Mouse (Mus musculus): Measurements from ENCODE around the gene Ifnab. TPM values are rescaled to one million over a fixed set of nuclear protein-coding genes. Genes with fewer than 3 reads are reported as not detected.

The Ifnab gene
- total and polyA plus RNA-seq, 3 experiments = not detected

DNA sequence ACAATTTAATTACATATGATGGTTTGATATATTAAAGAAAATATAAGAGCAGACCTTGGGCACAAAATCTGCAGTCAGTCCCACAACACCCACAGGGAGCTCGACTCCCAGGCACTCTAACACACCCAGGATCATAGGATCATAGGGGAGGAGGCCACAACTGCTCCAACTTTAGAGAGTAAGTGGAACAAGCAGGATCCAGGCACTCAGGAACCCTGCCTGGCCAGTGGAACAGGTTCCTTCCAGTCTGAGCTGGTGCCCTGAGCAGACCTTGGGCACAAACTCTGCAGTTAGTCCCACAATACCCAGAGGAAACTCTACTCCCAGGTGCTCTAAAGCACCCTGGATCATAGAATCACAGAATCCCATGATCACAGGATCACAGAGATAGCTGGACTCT, 35.7 kb downstream of the Ifnab start:
- intact Hi-C loops (cut with DNase I) = no loop called here
- WGBS = 15% methylated on average over 1 of the region's 1 CpGs
- no peaks in the 10 kb centered on the region for H3K36me3 ChIP-seq (ENCODE audit: control insufficient read depth, insufficient read depth, low read length)
- no peak for DNase-seq
- TF ChIP-seq CTCF (IDR thresholded peaks at IDR 0.05) (no peak), POLR2A (IDR thresholded peaks at IDR 0.05; ENCODE audit: insufficient read depth, low read depth, low read length) (no peak), EP300 (IDR thresholded peaks at IDR 0.05; ENCODE audit: insufficient read depth, low read depth, low read length) (no peak)
- H3K4me3 ChIP-seq = no peak overlapping the region
- no peaks in the 10 kb centered on the region; the same call in 1 of the 2 replicates for H3K27me3 ChIP-seq (ENCODE audit: control insufficient read depth, insufficient read depth, low read length)
- H3K79me2 ChIP-seq (replicated peaks; ENCODE audit: control insufficient read depth, insufficient read depth, low read length) = no peaks in the 10 kb centered on the region
- no peak overlapping the region for H3K9ac ChIP-seq (ENCODE audit: low read depth, low read length)
- H3K4me1 ChIP-seq (ENCODE audit: control insufficient read depth, insufficient read depth, low read length) = no peaks in the 10 kb centered on the region
- H3K27ac ChIP-seq = no peak overlapping the region

DNA sequence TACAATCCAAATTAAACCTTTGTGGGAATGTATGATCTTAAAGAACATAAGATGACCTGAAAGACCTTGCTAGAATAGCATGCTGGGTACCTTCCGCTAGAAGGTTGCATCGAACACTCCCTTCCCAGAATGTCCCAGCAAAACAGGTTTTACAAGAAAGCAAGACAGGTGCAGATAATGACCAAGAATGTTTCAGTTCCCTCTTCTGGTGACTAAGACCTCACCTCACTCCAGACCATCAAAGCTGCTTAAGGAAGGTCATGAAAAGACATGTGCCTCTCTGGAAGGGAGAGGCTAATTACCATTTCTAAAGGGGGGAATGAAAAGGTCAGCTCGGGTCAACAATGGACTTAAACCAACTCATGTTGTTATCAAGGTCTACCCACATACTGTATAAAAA, 37.5 kb downstream of the Ifnab start:
- H3K27me3 ChIP-seq (ENCODE audit: control insufficient read depth, insufficient read depth, low read length) = no peaks in the 10 kb centered on the region; the same call in 1 of the 2 replicates
- WGBS = 85% methylated on average over 3 of the region's 3 CpGs
- DNase-seq = no peak
- H3K4me1 ChIP-seq (ENCODE audit: control insufficient read depth, insufficient read depth, low read length) = no peaks in the 10 kb centered on the region
- no peak overlapping the region for H3K27ac ChIP-seq
- no peak overlapping the region for H3K9ac ChIP-seq (ENCODE audit: low read depth, low read length)
- H3K36me3 ChIP-seq (ENCODE audit: control insufficient read depth, insufficient read depth, low read length) = no peaks in the 10 kb centered on the region
- no peaks in the 10 kb centered on the region for H3K79me2 ChIP-seq (replicated peaks; ENCODE audit: control insufficient read depth, insufficient read depth, low read length)
- no peak overlapping the region for H3K4me3 ChIP-seq
- TF ChIP-seq POLR2A (IDR thresholded peaks at IDR 0.05; ENCODE audit: insufficient read depth, low read depth, low read length) (no peak), CTCF (IDR thresholded peaks at IDR 0.05) (no peak), EP300 (IDR thresholded peaks at IDR 0.05; ENCODE audit: insufficient read depth, low read depth, low read length) (no peak)
- intact Hi-C loops (cut with DNase I) = no loop called here

DNA sequence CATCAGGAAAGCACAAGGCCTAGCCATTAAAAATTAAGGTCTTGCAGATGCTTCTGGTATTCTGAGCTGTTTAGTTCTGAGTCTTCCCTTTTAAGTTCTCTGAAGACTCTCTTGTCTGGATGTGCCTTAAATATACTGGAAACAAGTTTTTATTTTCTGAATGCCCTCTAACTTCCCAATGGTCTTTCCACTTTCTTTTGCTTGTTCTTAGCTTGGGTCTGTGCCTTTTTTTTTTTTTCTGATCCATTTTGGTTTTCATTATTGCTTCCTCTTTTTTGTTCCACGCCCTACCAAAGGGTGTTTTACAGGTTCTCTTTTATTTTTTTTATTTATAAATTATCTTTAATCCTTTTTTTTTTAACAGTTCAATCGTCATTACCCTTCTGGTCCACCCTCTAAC, 46.8 kb downstream of the Ifnab start, which contains the start of gene Ifna13:
Gene Ifna13, minus strand, starts transcription at position 101 of the 400 bp plus-strand sequence.
- no peaks in the 10 kb centered on the region for H3K36me3 ChIP-seq (ENCODE audit: control insufficient read depth, insufficient read depth, low read length)
- no peak within 1 kb of the TSS for H3K27ac ChIP-seq
- DNase-seq = no peak
- TF ChIP-seq EP300 (IDR thresholded peaks at IDR 0.05; ENCODE audit: insufficient read depth, low read depth, low read length) (no peak), POLR2A (IDR thresholded peaks at IDR 0.05; ENCODE audit: insufficient read depth, low read depth, low read length) (no peak), CTCF (IDR thresholded peaks at IDR 0.05) (no peak)
- WGBS = 56% methylated on average over 2 of the region's 2 CpGs
- H3K27me3 ChIP-seq (ENCODE audit: control insufficient read depth, insufficient read depth, low read length) = no peaks in the 10 kb centered on the region
- H3K9ac ChIP-seq (ENCODE audit: low read depth, low read length) = no peak within 1 kb of the TSS
- intact Hi-C loops (cut with DNase I) = no loop called here
- H3K4me3 ChIP-seq = no peak within 1 kb of the TSS
- H3K79me2 ChIP-seq (replicated peaks; ENCODE audit: control insufficient read depth, insufficient read depth, low read length) = no peaks in the 10 kb centered on the region
- no peaks in the 10 kb centered on the region for H3K4me1 ChIP-seq (ENCODE audit: control insufficient read depth, insufficient read depth, low read length)

DNA sequence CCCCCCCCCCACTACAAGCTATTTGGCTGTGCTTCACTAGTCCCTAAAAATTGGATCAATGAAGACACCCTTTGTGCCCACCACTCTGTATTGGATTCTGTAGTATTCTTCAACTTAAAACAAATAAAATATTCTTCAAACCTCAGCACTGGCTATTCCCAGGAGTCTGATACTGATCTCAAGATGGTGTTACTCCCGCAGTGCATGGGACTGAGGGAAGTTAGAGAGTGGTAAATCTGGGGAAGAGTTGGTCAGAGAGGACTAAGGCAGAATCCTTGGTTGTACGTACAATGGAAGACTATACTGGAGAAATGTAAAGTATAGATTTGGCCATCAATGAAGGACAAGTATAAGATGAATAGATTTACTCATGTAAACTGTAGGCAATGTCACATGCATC, 48.6 kb downstream of the Ifnab start:
- intact Hi-C loops (cut with DNase I) = no loop called here
- Histone ChIP-seq H3K4me1 (ENCODE audit: control insufficient read depth, insufficient read depth, low read length) (no peaks in the 10 kb centered on the region), H3K9ac (ENCODE audit: low read depth, low read length) (no peak overlapping the region), H3K79me2 (replicated peaks; ENCODE audit: control insufficient read depth, insufficient read depth, low read length) (no peaks in the 10 kb centered on the region), H3K27me3 (ENCODE audit: control insufficient read depth, insufficient read depth, low read length) (no peaks in the 10 kb centered on the region), H3K27ac (no peak overlapping the region), H3K4me3 (no peak overlapping the region), H3K36me3 (ENCODE audit: control insufficient read depth, insufficient read depth, low read length) (no peaks in the 10 kb centered on the region)
- 27% methylated on average over 2 of the region's 2 CpGs for WGBS
- no peak for TF ChIP-seq EP300 (IDR thresholded peaks at IDR 0.05; ENCODE audit: insufficient read depth, low read depth, low read length)
- TF ChIP-seq CTCF (IDR thresholded peaks at IDR 0.05) = no peak
- no peak for TF ChIP-seq POLR2A (IDR thresholded peaks at IDR 0.05; ENCODE audit: insufficient read depth, low read depth, low read length)
- no peak for DNase-seq

DNA sequence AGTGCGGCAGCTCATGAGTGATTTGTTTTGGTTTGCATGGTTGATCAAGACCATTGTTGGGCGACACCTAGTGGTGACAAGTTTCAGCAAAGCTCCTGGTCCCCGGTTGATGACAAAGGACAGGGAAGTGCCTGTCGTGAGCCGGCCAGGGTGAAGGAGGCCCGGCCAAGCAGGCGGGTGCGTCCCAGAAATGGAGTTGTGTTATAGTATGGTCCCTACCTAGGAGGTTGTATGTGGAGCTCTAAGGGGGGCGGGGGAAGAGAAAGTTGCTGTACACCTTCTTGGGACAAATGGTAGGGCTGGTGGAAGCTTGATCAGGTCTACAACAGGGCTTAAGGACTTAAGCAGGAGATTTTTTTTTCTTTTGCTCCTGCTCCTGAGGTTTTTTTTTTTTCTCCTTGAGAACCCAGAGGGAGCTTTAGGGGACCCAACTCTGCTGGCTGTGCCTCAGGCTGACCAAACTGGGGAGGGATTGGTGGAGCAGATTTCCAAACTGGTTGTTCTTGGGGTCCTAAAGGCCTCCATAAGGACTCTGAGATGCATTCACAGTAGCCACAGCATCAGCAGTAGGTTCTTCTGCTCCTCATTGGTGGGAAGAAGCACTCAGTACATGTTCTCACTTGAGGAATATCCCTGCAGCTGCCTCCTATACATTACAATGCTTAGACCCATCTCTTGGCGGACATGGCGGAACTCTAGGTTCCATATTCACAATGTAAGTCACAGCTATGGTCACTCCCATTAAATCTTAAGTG, 49.9 kb downstream of the Ifnab start:
- H3K9ac ChIP-seq (ENCODE audit: low read depth, low read length) = peak overlapping the region; percentile 72
- 8% methylated on average over 11 of the region's 11 CpGs for WGBS

DNA sequence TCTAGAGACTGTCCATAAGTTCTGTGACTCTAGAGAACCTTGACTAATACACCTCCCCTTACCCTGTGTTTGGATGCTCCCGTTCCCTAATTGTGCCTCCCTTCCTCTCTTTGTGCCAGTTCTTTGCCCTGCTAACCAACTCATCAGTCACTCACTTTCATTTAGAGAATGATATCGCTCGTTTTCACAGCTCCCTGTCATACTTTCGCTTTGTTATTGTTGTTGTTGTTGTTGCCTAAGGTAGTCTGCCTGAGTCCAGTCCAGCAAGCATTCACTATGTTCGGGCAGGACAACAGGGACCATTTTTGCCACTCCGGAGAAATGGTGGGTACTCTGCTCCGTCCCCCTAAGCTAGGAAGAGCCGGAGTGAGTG, 50.5 kb downstream of the Ifnab start:
- Histone ChIP-seq H3K36me3 (ENCODE audit: control insufficient read depth, insufficient read depth, low read length) (no peaks in the 10 kb centered on the region), H3K79me2 (replicated peaks; ENCODE audit: control insufficient read depth, insufficient read depth, low read length) (no peaks in the 10 kb centered on the region), H3K4me3 (peak overlapping the region; percentile 57), H3K27ac (no peak overlapping the region), H3K4me1 (ENCODE audit: control insufficient read depth, insufficient read depth, low read length) (no peaks in the 10 kb centered on the region), H3K27me3 (ENCODE audit: control insufficient read depth, insufficient read depth, low read length) (no peaks in the 10 kb centered on the region), H3K9ac (ENCODE audit: low read depth, low read length) (peak overlapping the region; percentile 72)
- no peak for DNase-seq
- 20% methylated on average over 8 of the region's 8 CpGs for WGBS
- intact Hi-C loops (cut with DNase I) = loop anchor here (2.0 kb wide), 1 partner anchor 90 kb away; no protein-coding TSS in a partner anchor
- no peak for TF ChIP-seq CTCF (IDR thresholded peaks at IDR 0.05)
- no peak for TF ChIP-seq EP300 (IDR thresholded peaks at IDR 0.05; ENCODE audit: insufficient read depth, low read depth, low read length)
- TF ChIP-seq POLR2A (IDR thresholded peaks at IDR 0.05; ENCODE audit: insufficient read depth, low read depth, low read length) = no peak

More for the DNA sequence above, 49.9 kb downstream of the Ifnab start:
- Histone ChIP-seq H3K27me3 (ENCODE audit: control insufficient read depth, insufficient read depth, low read length) (no peaks in the 10 kb centered on the region), H3K4me3 (peak overlapping the region; percentile 57), H3K27ac (no peak overlapping the region), H3K4me1 (ENCODE audit: control insufficient read depth, insufficient read depth, low read length) (no peaks in the 10 kb centered on the region), H3K36me3 (ENCODE audit: control insufficient read depth, insufficient read depth, low read length) (no peaks in the 10 kb centered on the region), H3K79me2 (replicated peaks; ENCODE audit: control insufficient read depth, insufficient read depth, low read length) (no peaks in the 10 kb centered on the region)
- peak; percentile 89 for TF ChIP-seq CTCF (IDR thresholded peaks at IDR 0.05)
- peak; percentile 83 for TF ChIP-seq EP300 (IDR thresholded peaks at IDR 0.05; ENCODE audit: insufficient read depth, low read depth, low read length)
- TF ChIP-seq POLR2A (IDR thresholded peaks at IDR 0.05; ENCODE audit: insufficient read depth, low read depth, low read length) = no peak
- peak; percentile 88 to 93 for DNase-seq
- intact Hi-C loops (cut with DNase I) = loop anchor here (2.0 kb wide), 1 partner anchor 90 kb away; no protein-coding TSS in a partner anchor

Other genes with a start within 250 kb of the Ifnab start
Only the 30 nearest of the 32 such genes appear.
- gene Ifna15, start 133.1 kb downstream of the Ifnab start, total RNA-seq (2021) = not detected
- not detected in 2 replicates for gene Ifna15, start 133.1 kb downstream of the Ifnab start, polyA plus RNA-seq (2012; rRNA removed)
- not detected for gene Ifna14, start 119.6 kb downstream of the Ifnab start, total RNA-seq (2021)
- gene Ifna14, start 119.6 kb downstream of the Ifnab start, polyA plus RNA-seq (2012; rRNA removed) = not detected in 2 replicates
- gene Ifna9, start 99.0 kb downstream of the Ifnab start, total RNA-seq (2021) = not detected
- gene Ifna9, start 99.0 kb downstream of the Ifnab start, polyA plus RNA-seq (2012; rRNA removed) = not detected in 2 replicates
- not detected for gene Ifna12, start 88.0 kb downstream of the Ifnab start, total RNA-seq (2021)
- gene Ifna12, start 88.0 kb downstream of the Ifnab start, polyA plus RNA-seq (2012; rRNA removed) = not detected in 2 replicates
- not detected for gene C87499, start 56.9 kb downstream of the Ifnab start, total RNA-seq (2021)
- not detected in 2 replicates for gene C87499, start 56.9 kb downstream of the Ifnab start, polyA plus RNA-seq (2012; rRNA removed)
- gene Ifna13, start 46.9 kb downstream of the Ifnab start, total RNA-seq (2021) = not detected
- gene Ifna13, start 46.9 kb downstream of the Ifnab start, polyA plus RNA-seq (2012; rRNA removed) = not detected in 2 replicates
- gene Ifna16, start 14.4 kb downstream of the Ifnab start, total RNA-seq (2021) = not detected
- not detected in 2 replicates for gene Ifna16, start 14.4 kb downstream of the Ifnab start, polyA plus RNA-seq (2012; rRNA removed)
- not detected for gene Ifna2, start 7.4 kb downstream of the Ifnab start, total RNA-seq (2021)
- gene Ifna2, start 7.4 kb downstream of the Ifnab start, polyA plus RNA-seq (2012; rRNA removed) = not detected in 2 replicates
- under 1 TPM in 1 of 2 experiments, not detected in 1; 0.36 TPM for gene Gm26566, start 30.4 kb upstream of the Ifnab start, total RNA-seq (2021)
- gene Gm26566, start 30.4 kb upstream of the Ifnab start, polyA plus RNA-seq (2012; rRNA removed) = 0.20 TPM in 1 of 2 replicates, not detected in the other
- 10 to 100 TPM; 71.0 to 71.1 TPM for gene Klhl9, start 31.1 kb upstream of the Ifnab start, total RNA-seq (2021)
- 11.8 and 26.1 TPM in 2 replicates for gene Klhl9, start 31.1 kb upstream of the Ifnab start, polyA plus RNA-seq (2012; rRNA removed)
- gene Gm13271, start 63.5 kb upstream of the Ifnab start, total RNA-seq (2021) = not detected
- not detected in 2 replicates for gene Gm13271, start 63.5 kb upstream of the Ifnab start, polyA plus RNA-seq (2012; rRNA removed)
- gene Gm13283, start 68.8 kb upstream of the Ifnab start, total RNA-seq (2021) = not detected
- not detected in 2 replicates for gene Gm13283, start 68.8 kb upstream of the Ifnab start, polyA plus RNA-seq (2012; rRNA removed)
- not detected for gene Gm13290, start 82.5 kb upstream of the Ifnab start, total RNA-seq (2021)
- not detected in 2 replicates for gene Gm13290, start 82.5 kb upstream of the Ifnab start, polyA plus RNA-seq (2012; rRNA removed)
- gene Gm13289, start 85.6 kb upstream of the Ifnab start, total RNA-seq (2021) = not detected
- gene Gm13289, start 85.6 kb upstream of the Ifnab start, polyA plus RNA-seq (2012; rRNA removed) = not detected in 2 replicates
- gene Gm13272, start 88.5 kb upstream of the Ifnab start, total RNA-seq (2021) = not detected
- not detected in 2 replicates for gene Gm13272, start 88.5 kb upstream of the Ifnab start, polyA plus RNA-seq (2012; rRNA removed)
- not detected for gene Ifnz, start 90.8 kb upstream of the Ifnab start, total RNA-seq (2021)
- not detected in 2 replicates for gene Ifnz, start 90.8 kb upstream of the Ifnab start, polyA plus RNA-seq (2012; rRNA removed)
- not detected for gene Gm13276, start 94.3 kb upstream of the Ifnab start, total RNA-seq (2021)
- not detected in 2 replicates for gene Gm13276, start 94.3 kb upstream of the Ifnab start, polyA plus RNA-seq (2012; rRNA removed)
- not detected for gene Gm13277, start 97.3 kb upstream of the Ifnab start, total RNA-seq (2021)
- not detected in 2 replicates for gene Gm13277, start 97.3 kb upstream of the Ifnab start, polyA plus RNA-seq (2012; rRNA removed)
- gene Gm13278, start 100.2 kb upstream of the Ifnab start, total RNA-seq (2021) = not detected
- gene Gm13278, start 100.2 kb upstream of the Ifnab start, polyA plus RNA-seq (2012; rRNA removed) = not detected in 2 replicates
- not detected for gene Gm13275, start 103.1 kb upstream of the Ifnab start, total RNA-seq (2021)
- not detected in 2 replicates for gene Gm13275, start 103.1 kb upstream of the Ifnab start, polyA plus RNA-seq (2012; rRNA removed)
- not detected for gene Gm13279, start 106.0 kb upstream of the Ifnab start, total RNA-seq (2021)
- gene Gm13279, start 106.0 kb upstream of the Ifnab start, polyA plus RNA-seq (2012; rRNA removed) = not detected in 2 replicates
- not detected for gene Gm13285, start 108.3 kb upstream of the Ifnab start, total RNA-seq (2021)
- gene Gm13285, start 108.3 kb upstream of the Ifnab start, polyA plus RNA-seq (2012; rRNA removed) = not detected in 2 replicates
- gene Gm13287, start 111.9 kb upstream of the Ifnab start, total RNA-seq (2021) = not detected
- gene Gm13287, start 111.9 kb upstream of the Ifnab start, polyA plus RNA-seq (2012; rRNA removed) = not detected in 2 replicates
- not detected for gene Gm13288, start 114.2 kb upstream of the Ifnab start, total RNA-seq (2021)
- not detected in 2 replicates for gene Gm13288, start 114.2 kb upstream of the Ifnab start, polyA plus RNA-seq (2012; rRNA removed)
- not detected for gene Ifna7, start 124.9 kb upstream of the Ifnab start, total RNA-seq (2021)
- not detected in 2 replicates for gene Ifna7, start 124.9 kb upstream of the Ifnab start, polyA plus RNA-seq (2012; rRNA removed)
- gene Ifna11, start 128.6 kb upstream of the Ifnab start, total RNA-seq (2021) = not detected
- gene Ifna11, start 128.6 kb upstream of the Ifnab start, polyA plus RNA-seq (2012; rRNA removed) = not detected in 2 replicates
- gene Ifna6, start 136.1 kb upstream of the Ifnab start, total RNA-seq (2021) = not detected
- gene Ifna6, start 136.1 kb upstream of the Ifnab start, polyA plus RNA-seq (2012; rRNA removed) = not detected in 2 replicates
- gene Ifna5, start 144.2 kb upstream of the Ifnab start, total RNA-seq (2021) = not detected
- gene Ifna5, start 144.2 kb upstream of the Ifnab start, polyA plus RNA-seq (2012; rRNA removed) = not detected in 2 replicates
- not detected for gene Ifna4, start 150.5 kb upstream of the Ifnab start, total RNA-seq (2021)
- not detected in 2 replicates for gene Ifna4, start 150.5 kb upstream of the Ifnab start, polyA plus RNA-seq (2012; rRNA removed)
- not detected for gene Ifna1, start 158.7 kb upstream of the Ifnab start, total RNA-seq (2021)
- gene Ifna1, start 158.7 kb upstream of the Ifnab start, polyA plus RNA-seq (2012; rRNA removed) = not detected in 2 replicates